In the genomic region with DNA sequence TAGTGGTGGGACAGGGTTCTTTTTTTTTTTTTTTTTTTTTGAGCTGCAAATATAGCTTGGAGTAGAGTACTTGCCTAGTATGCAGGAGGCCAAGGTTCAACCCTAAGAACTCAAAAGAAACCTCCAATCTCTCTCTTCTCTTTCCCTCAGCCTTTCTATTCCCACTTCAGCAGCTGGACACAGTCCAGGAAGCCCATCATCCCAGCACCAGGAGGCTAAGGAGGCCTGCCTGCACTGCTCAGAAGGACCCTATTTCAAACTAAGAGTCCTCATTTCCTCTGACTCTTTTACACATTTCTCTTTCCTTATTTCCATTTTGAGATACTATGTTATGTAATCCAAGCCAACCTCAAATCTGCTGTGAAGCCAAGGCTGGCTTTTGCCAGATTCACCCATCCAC, we compare ENCODE assay signal across 9 mouse cellular contexts.
DNase-seq lines count a peak whose midpoint lies in the region; ATAC-seq and TF ChIP-seq lines count a peak whose summit lies in the region.
"Had no signal": no experiment of that assay in that cellular context is flagged by ENCODE, and none has a peak within 500 bp of the region (broad histone marks: within the 10 kb centered on the region; RNA-seq: fewer than 3 reads in every experiment).

No protein-coding gene starts in this region.

- no peak overlapping the region for H3K4me3 ChIP-seq in heart, embryonic 12.5 days
- no peak overlapping the region for H3K4me3 ChIP-seq in lung, embryonic 15.5 days
- no peak overlapping the region for H3K4me3 ChIP-seq in lung, adult 2 months (replicated peaks; ENCODE audit: extremely low read depth, low read depth, low read length)
- no peak overlapping the region for H3K4me3 ChIP-seq in forebrain, embryonic 13.5 days
- no peak overlapping the region for H3K4me3 ChIP-seq in kidney, embryonic 16.5 days (ENCODE audit: low read length)
- H3K4me3 ChIP-seq in liver, embryonic 11.5 days (ENCODE audit: low read depth, low read length): no peak overlapping the region

- intact Hi-C loops in heart, postnatal 14 days (cut with DNase I): no loop called here

- H3K9me3 ChIP-seq in heart, embryonic 12.5 days (replicated peaks): no peaks in the 10 kb centered on the region
- H3K9me3 ChIP-seq in lung, embryonic 15.5 days: no peaks in the 10 kb centered on the region
- H3K9me3 ChIP-seq in forebrain, embryonic 13.5 days (replicated peaks): no peaks in the 10 kb centered on the region
- H3K9me3 ChIP-seq in kidney, embryonic 16.5 days (ENCODE audit: low read length): no peaks in the 10 kb centered on the region
- no peaks in the 10 kb centered on the region for H3K9me3 ChIP-seq in liver, embryonic 11.5 days (ENCODE audit: control insufficient read depth, low read length)

- TF ChIP-seq CTCF in lung, adult 2 months (IDR thresholded peaks at IDR 0.05; ENCODE audit: insufficient read depth, low read length): no peak

- no peak for TF ChIP-seq POLR2A in lung, adult 2 months (IDR thresholded peaks at IDR 0.05; ENCODE audit: borderline replicate concordance, extremely low read depth, low read depth, low read length)

- ATAC-seq in heart, embryonic 12.5 days (ENCODE audit: insufficient number of reproducible peaks, low FRiP score): peak; percentile 55; the same call in 1 of the 2 replicates
- peak; percentile 85 for ATAC-seq in lung, embryonic 15.5 days (ENCODE audit: borderline replicate concordance, extremely low read depth, low FRiP score, low TSS enrichment)
- ATAC-seq in forebrain, embryonic 13.5 days: peak; percentile 68; the same call in 1 of the 2 replicates
- peak; percentile 86; the same call in 1 of the 2 replicates for ATAC-seq in kidney, embryonic 16.5 days (ENCODE audit: low FRiP score, low TSS enrichment)
- ATAC-seq in liver, embryonic 11.5 days (replicated peaks; ENCODE audit: low FRiP score): no peak

- peaks cover 29% of the 10 kb centered on the region for H3K4me1 ChIP-seq in heart, embryonic 12.5 days (replicated peaks)
- H3K4me1 ChIP-seq in lung, embryonic 15.5 days: peaks cover 16% of the 10 kb centered on the region; the same call in 1 of the 2 replicates
- no peaks in the 10 kb centered on the region for H3K4me1 ChIP-seq in lung, adult 2 months (ENCODE audit: control insufficient read depth, insufficient read depth, low read length)
- H3K4me1 ChIP-seq in forebrain, embryonic 13.5 days: peaks cover 45% of the 10 kb centered on the region
- H3K4me1 ChIP-seq in kidney, embryonic 16.5 days (ENCODE audit: insufficient read depth, low read length): peaks cover 10% of the 10 kb centered on the region
- H3K4me1 ChIP-seq in liver, embryonic 11.5 days (replicated peaks; ENCODE audit: control insufficient read depth, insufficient read depth, low read length): 0 out of 2 replicates have a peak, but pooled peaks cover 2% of the 10 kb centered on the region

- no peak for DNase-seq in heart, postnatal 14 days
- no peak for DNase-seq in lung, adult 2 months
- no peak for DNase-seq in adrenal gland, postnatal 14 days
- DNase-seq in liver, embryonic 11.5 days (ENCODE audit: low spot score): no peak

- no peak overlapping the region for H3K4me2 ChIP-seq in heart, embryonic 12.5 days
- no peak overlapping the region for H3K4me2 ChIP-seq in lung, embryonic 15.5 days
- H3K4me2 ChIP-seq in forebrain, embryonic 13.5 days: no peak overlapping the region
- no peak overlapping the region for H3K4me2 ChIP-seq in kidney, embryonic 16.5 days (replicated peaks; ENCODE audit: low read depth, low read length)
- no peak overlapping the region for H3K4me2 ChIP-seq in liver, embryonic 11.5 days

- H3K36me3 ChIP-seq in heart, embryonic 12.5 days: peaks cover 16% of the 10 kb centered on the region
- no peaks in the 10 kb centered on the region for H3K36me3 ChIP-seq in lung, embryonic 15.5 days
- peaks cover 13% of the 10 kb centered on the region; the same call in 1 of the 2 replicates for H3K36me3 ChIP-seq in forebrain, embryonic 13.5 days (ENCODE audit: poor library complexity, severe bottlenecking)
- 0 out of 2 replicates have a peak, but pooled peaks cover 3% of the 10 kb centered on the region for H3K36me3 ChIP-seq in kidney, embryonic 16.5 days (ENCODE audit: insufficient read depth, low read length)
- H3K36me3 ChIP-seq in liver, embryonic 11.5 days (ENCODE audit: control insufficient read depth, insufficient read depth, low read length): no peaks in the 10 kb centered on the region

- no peak overlapping the region for H3K9ac ChIP-seq in heart, embryonic 12.5 days
- H3K9ac ChIP-seq in lung, embryonic 15.5 days: no peak overlapping the region
- no peak overlapping the region for H3K9ac ChIP-seq in forebrain, embryonic 13.5 days
- H3K9ac ChIP-seq in kidney, embryonic 16.5 days (replicated peaks; ENCODE audit: low read length): no peak overlapping the region
- no peak overlapping the region for H3K9ac ChIP-seq in liver, embryonic 11.5 days (ENCODE audit: low read depth, low read length)
- H3K9ac ChIP-seq: liver, embryonic 14.5 days had no signal

- no peaks in the 10 kb centered on the region for H3K27me3 ChIP-seq in heart, embryonic 12.5 days (replicated peaks)
- H3K27me3 ChIP-seq in lung, embryonic 15.5 days: no peaks in the 10 kb centered on the region
- no peaks in the 10 kb centered on the region for H3K27me3 ChIP-seq in forebrain, embryonic 13.5 days
- no peaks in the 10 kb centered on the region for H3K27me3 ChIP-seq in kidney, embryonic 16.5 days (ENCODE audit: insufficient read depth, low read length)
- H3K27me3 ChIP-seq in liver, embryonic 11.5 days (replicated peaks; ENCODE audit: control insufficient read depth, insufficient read depth, low read length): no peaks in the 10 kb centered on the region

- H3K27ac ChIP-seq in heart, embryonic 12.5 days (ENCODE audit: poor library complexity, severe bottlenecking): 0 out of 2 replicates have a peak overlapping the region, but pooled peaks have one; percentile 44
- H3K27ac ChIP-seq in lung, embryonic 15.5 days: peak overlapping the region; percentile 48; the same call in 1 of the 2 replicates
- peak overlapping the region; percentile 32 for H3K27ac ChIP-seq in forebrain, embryonic 13.5 days
- H3K27ac ChIP-seq in kidney, embryonic 16.5 days (ENCODE audit: low read length): no peak overlapping the region
- H3K27ac ChIP-seq in liver, embryonic 11.5 days (ENCODE audit: low read depth, low read length): no peak overlapping the region
- H3K27ac ChIP-seq: liver, embryonic 14.5 days had no signal

Comparison
In these comparisons a context has a peak if more than half of its experiments do, and no peak if none do; other contexts are left out.
1. H3K27ac ChIP-seq: peak in heart, embryonic 12.5 days (single experiment), lung, embryonic 15.5 days (single experiment) and forebrain, embryonic 13.5 days (single experiment); none in kidney, embryonic 16.5 days (single experiment) and liver, embryonic 11.5 days (single experiment).